ENCODE assay signal across 30 mouse cellular contexts in the genomic region with DNA sequence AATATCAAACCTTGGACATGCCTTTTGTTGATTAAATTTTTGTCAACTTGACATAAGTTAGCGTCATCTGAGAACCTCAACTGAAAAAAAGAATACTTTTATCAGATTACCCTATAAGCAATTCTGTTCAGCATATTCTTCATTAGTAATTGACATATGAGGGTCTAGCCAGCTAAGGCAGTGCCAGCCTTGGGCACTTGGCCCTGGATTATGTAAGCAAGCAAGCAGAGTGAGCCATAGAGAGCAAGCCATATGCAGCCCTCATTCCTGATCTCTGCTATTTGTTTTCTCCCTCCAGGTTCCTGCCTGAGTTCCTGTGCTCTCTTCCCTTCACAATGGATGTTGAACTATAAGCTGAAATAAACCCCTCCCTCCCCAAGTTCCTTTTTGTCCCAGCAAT.
"Had no signal": no experiment of that assay in that cellular context is flagged by ENCODE, and none has a peak within 500 bp of the region (broad histone marks: within the 10 kb centered on the region; RNA-seq: fewer than 3 reads in every experiment).

No protein-coding gene starts in this region.

- H3K4me1 ChIP-seq: limb, embryonic 10.5 days; limb, embryonic 12.5 days; limb, embryonic 13.5 days; limb, embryonic 15.5 days; liver, embryonic 12.5 days; liver, embryonic 13.5 days; liver, embryonic 15.5 days; lung, embryonic 15.5 days; megakaryocyte, embryonic 14.5 days; midbrain, embryonic 12.5 days; midbrain, embryonic 15.5 days; neural tube, embryonic 12.5 days had no signal

- H3K27ac ChIP-seq: limb, embryonic 10.5 days; limb, embryonic 12.5 days; limb, embryonic 13.5 days; limb, embryonic 15.5 days; liver, embryonic 12.5 days; liver, embryonic 13.5 days; liver, embryonic 14.5 days; liver, embryonic 15.5 days; lung, embryonic 15.5 days; macrophage; midbrain, embryonic 10.5 days; midbrain, embryonic 12.5 days; midbrain, embryonic 15.5 days; neural tube, embryonic 12.5 days had no signal

- H3K4me3 ChIP-seq: limb, embryonic 10.5 days; limb, embryonic 12.5 days; limb, embryonic 13.5 days; limb, embryonic 15.5 days; liver, embryonic 12.5 days; liver, embryonic 13.5 days; liver, embryonic 15.5 days; lung, embryonic 15.5 days; megakaryocyte, embryonic 14.5 days; midbrain, embryonic 10.5 days; midbrain, embryonic 12.5 days; midbrain, embryonic 15.5 days; myocyte; neural tube, embryonic 12.5 days had no signal

- H3K9me3 ChIP-seq: limb, embryonic 10.5 days; limb, embryonic 12.5 days; limb, embryonic 13.5 days; limb, embryonic 15.5 days; liver, embryonic 12.5 days; liver, embryonic 13.5 days; liver, embryonic 15.5 days; lung, embryonic 15.5 days; midbrain, embryonic 10.5 days; midbrain, embryonic 12.5 days; midbrain, embryonic 15.5 days; neural tube, embryonic 12.5 days had no signal

- H3K4me2 ChIP-seq: limb, embryonic 12.5 days; limb, embryonic 13.5 days; limb, embryonic 15.5 days; liver, embryonic 11.5 days; liver, embryonic 12.5 days; liver, embryonic 13.5 days; liver, embryonic 15.5 days; lung, embryonic 14.5 days; lung, embryonic 15.5 days; midbrain, embryonic 12.5 days; midbrain, embryonic 15.5 days; neural tube, embryonic 12.5 days had no signal

- H3K9ac ChIP-seq: limb, embryonic 12.5 days; limb, embryonic 13.5 days; limb, embryonic 15.5 days; liver, embryonic 12.5 days; liver, embryonic 13.5 days; liver, embryonic 14.5 days; liver, embryonic 15.5 days; liver, postnatal 0 days; lung, embryonic 14.5 days; lung, embryonic 15.5 days; midbrain, embryonic 12.5 days; midbrain, embryonic 15.5 days; neural tube, embryonic 12.5 days had no signal

- H3K36me3 ChIP-seq: limb, embryonic 10.5 days; limb, embryonic 12.5 days; limb, embryonic 13.5 days; limb, embryonic 15.5 days; liver, embryonic 12.5 days; liver, embryonic 13.5 days; liver, embryonic 15.5 days; lung, embryonic 15.5 days; midbrain, embryonic 12.5 days; midbrain, embryonic 15.5 days; neural tube, embryonic 12.5 days had no signal

- H3K27me3 ChIP-seq: limb, embryonic 12.5 days; limb, embryonic 13.5 days; limb, embryonic 15.5 days; liver, embryonic 12.5 days; liver, embryonic 13.5 days; liver, embryonic 15.5 days; lung, embryonic 15.5 days; megakaryocyte, embryonic 14.5 days; midbrain, embryonic 12.5 days; midbrain, embryonic 15.5 days; neural tube, embryonic 12.5 days had no signal

- ATAC-seq: liver, embryonic 12.5 days; liver, postnatal 0 days; lung, postnatal 0 days; midbrain, embryonic 15.5 days; midbrain, embryonic 16.5 days had no signal

- DNase-seq: left cerebral cortex, postnatal 4 days; liver; liver, embryonic 13.5 days; liver, postnatal 0 days; lung, adult 18-20 months; lung, adult 2 months; lung, embryonic 14.5 days; lung, postnatal 10 days; lung, postnatal 14 days; lung, postnatal 36 days; lung, postnatal 4 days; midbrain, embryonic 14.5 days had no signal
